27 mouse cellular contexts compared by ENCODE assay signal in genomic region chr2:139821589-139822378, GRCm38 (mm10).
A peak's percentile ranks its signal among the peaks of the same experiment; 100 is the strongest.
DNase-seq lines count a peak whose midpoint lies in the region; ATAC-seq and TF ChIP-seq lines count a peak whose summit lies in the region.
"Had no signal": no experiment of that assay in that cellular context is flagged by ENCODE, and none has a peak within 500 bp of the region (broad histone marks: within the 10 kb centered on the region; RNA-seq: fewer than 3 reads in every experiment).

No protein-coding gene starts in this region.

- H3K27me3 ChIP-seq in kidney, postnatal 0 days (ENCODE audit: insufficient read depth, low read length) = no peaks in the 10 kb centered on the region
- no peaks in the 10 kb centered on the region for H3K27me3 ChIP-seq in intestine, embryonic 14.5 days (replicated peaks; ENCODE audit: control insufficient read depth, insufficient read depth, low read length)
- H3K27me3 ChIP-seq in intestine, embryonic 16.5 days (replicated peaks; ENCODE audit: control insufficient read depth, insufficient read depth, low read length) = no peaks in the 10 kb centered on the region
- H3K27me3 ChIP-seq in stomach, embryonic 15.5 days (replicated peaks) = no peaks in the 10 kb centered on the region
- H3K27me3 ChIP-seq in heart, embryonic 11.5 days (ENCODE audit: control insufficient read depth, insufficient read depth, low read length) = no peaks in the 10 kb centered on the region
- H3K27me3 ChIP-seq: embryonic facial prominence, embryonic 15.5 days; forebrain, embryonic 13.5 days; heart, embryonic 15.5 days; liver, embryonic 12.5 days; midbrain, embryonic 15.5 days; neural tube, embryonic 15.5 days had no signal

- no peaks in the 10 kb centered on the region for H3K36me3 ChIP-seq in kidney, postnatal 0 days (ENCODE audit: insufficient read depth, low read length)
- no peaks in the 10 kb centered on the region for H3K36me3 ChIP-seq in intestine, embryonic 14.5 days (ENCODE audit: control insufficient read depth, insufficient read depth, low read length)
- H3K36me3 ChIP-seq in intestine, embryonic 16.5 days (ENCODE audit: control insufficient read depth, insufficient read depth, low read length) = no peaks in the 10 kb centered on the region
- no peaks in the 10 kb centered on the region for H3K36me3 ChIP-seq in stomach, embryonic 15.5 days
- H3K36me3 ChIP-seq in heart, embryonic 11.5 days (ENCODE audit: control insufficient read depth, insufficient read depth, low read length) = no peaks in the 10 kb centered on the region
- H3K36me3 ChIP-seq: embryonic facial prominence, embryonic 10.5 days; embryonic facial prominence, embryonic 15.5 days; heart, embryonic 15.5 days; liver, embryonic 12.5 days; midbrain, embryonic 10.5 days; midbrain, embryonic 15.5 days; neural tube, embryonic 15.5 days had no signal

- H3K27ac ChIP-seq in kidney, postnatal 0 days = no peak overlapping the region
- 0 out of 2 replicates have a peak overlapping the region, but pooled peaks have one; percentile 17 for H3K27ac ChIP-seq in intestine, embryonic 14.5 days (ENCODE audit: low read depth)
- peak overlapping the region; percentile 46; the same call in 1 of the 2 replicates for H3K27ac ChIP-seq in intestine, embryonic 16.5 days (ENCODE audit: low read length)
- peak overlapping the region; percentile 51; the same call in 1 of the 2 replicates for H3K27ac ChIP-seq in stomach, embryonic 15.5 days
- H3K27ac ChIP-seq in heart, embryonic 11.5 days (ENCODE audit: low read depth, low read length) = no peak overlapping the region
- H3K27ac ChIP-seq: embryonic facial prominence, embryonic 10.5 days; embryonic facial prominence, embryonic 15.5 days; forebrain, embryonic 13.5 days; heart, embryonic 15.5 days; liver, embryonic 12.5 days; midbrain, embryonic 10.5 days; midbrain, embryonic 15.5 days; neural tube, embryonic 15.5 days had no signal

- no peak for ATAC-seq in kidney, postnatal 0 days (replicated peaks; ENCODE audit: low FRiP score, low read depth)
- peak; percentile 77 for ATAC-seq in intestine, embryonic 14.5 days (replicated peaks; ENCODE audit: low FRiP score, low TSS enrichment, low read depth)
- ATAC-seq in intestine, embryonic 16.5 days = peak; percentile 94
- peak; percentile 74 for ATAC-seq in stomach, embryonic 15.5 days (ENCODE audit: insufficient read depth, low FRiP score, low read depth)
- no peak for ATAC-seq in heart, embryonic 11.5 days (replicated peaks; ENCODE audit: insufficient number of reproducible peaks, low FRiP score, low TSS enrichment)
- ATAC-seq: forebrain, embryonic 13.5 days; hindbrain, embryonic 16.5 days; liver, embryonic 12.5 days; liver, postnatal 0 days; midbrain, embryonic 15.5 days had no signal

- no peaks in the 10 kb centered on the region for H3K9me3 ChIP-seq in kidney, postnatal 0 days (replicated peaks; ENCODE audit: low read length)
- H3K9me3 ChIP-seq in intestine, embryonic 14.5 days (ENCODE audit: control insufficient read depth, low read length) = no peaks in the 10 kb centered on the region
- H3K9me3 ChIP-seq in intestine, embryonic 16.5 days (ENCODE audit: control insufficient read depth, low read length) = no peaks in the 10 kb centered on the region
- no peaks in the 10 kb centered on the region for H3K9me3 ChIP-seq in stomach, embryonic 15.5 days
- no peaks in the 10 kb centered on the region for H3K9me3 ChIP-seq in heart, embryonic 11.5 days (replicated peaks; ENCODE audit: control insufficient read depth, low read length)
- H3K9me3 ChIP-seq: embryonic facial prominence, embryonic 10.5 days; embryonic facial prominence, embryonic 15.5 days; forebrain, embryonic 13.5 days; heart, embryonic 15.5 days; liver, embryonic 12.5 days; midbrain, embryonic 10.5 days; midbrain, embryonic 15.5 days; neural tube, embryonic 15.5 days had no signal

- peak; percentile 47 for DNase-seq in kidney, postnatal 0 days (ENCODE audit: low spot score)
- no peak for DNase-seq in kidney, adult 8-10 months
- DNase-seq in intestine, embryonic 14.5 days (ENCODE audit: low spot score) = no peak
- no peak for DNase-seq in urinary bladder, postnatal 25 days (ENCODE audit: low spot score)
- DNase-seq: adrenal gland, postnatal 25 days; cerebellum, adult 2 months; cerebellum, postnatal 14 days; gastrocnemius, postnatal 10 days; kidney, adult 11 months; kidney, postnatal 4 days; layer of hippocampus, postnatal 36 days; left cerebral cortex, postnatal 4 days; liver, postnatal 0 days; retina, postnatal 1 day; right cerebral cortex, postnatal 14 days had no signal

- no peak overlapping the region for H3K4me3 ChIP-seq in kidney, postnatal 0 days (replicated peaks; ENCODE audit: low read depth, low read length)
- H3K4me3 ChIP-seq in intestine, embryonic 14.5 days (ENCODE audit: low read depth, low read length) = no peak overlapping the region
- H3K4me3 ChIP-seq in intestine, embryonic 16.5 days (ENCODE audit: low read length) = no peak overlapping the region
- H3K4me3 ChIP-seq in stomach, embryonic 15.5 days (replicated peaks) = no peak overlapping the region
- H3K4me3 ChIP-seq in heart, embryonic 11.5 days (ENCODE audit: low read depth, low read length) = no peak overlapping the region
- H3K4me3 ChIP-seq: embryonic facial prominence, embryonic 10.5 days; embryonic facial prominence, embryonic 15.5 days; forebrain, embryonic 13.5 days; heart, embryonic 15.5 days; liver, embryonic 12.5 days; midbrain, embryonic 10.5 days; midbrain, embryonic 15.5 days; neural tube, embryonic 15.5 days had no signal

- no peaks in the 10 kb centered on the region for H3K4me1 ChIP-seq in kidney, postnatal 0 days (replicated peaks; ENCODE audit: insufficient read depth, low read length)
- H3K4me1 ChIP-seq in intestine, embryonic 14.5 days (replicated peaks; ENCODE audit: control insufficient read depth, insufficient read depth, low read length) = peaks cover 11% of the 10 kb centered on the region
- H3K4me1 ChIP-seq in intestine, embryonic 16.5 days (ENCODE audit: control insufficient read depth, insufficient read depth, low read length) = peaks cover 8% of the 10 kb centered on the region; the same call in 1 of the 2 replicates
- 0 out of 2 replicates have a peak, but pooled peaks cover 3% of the 10 kb centered on the region for H3K4me1 ChIP-seq in stomach, embryonic 15.5 days
- no peaks in the 10 kb centered on the region for H3K4me1 ChIP-seq in heart, embryonic 11.5 days (ENCODE audit: control insufficient read depth, insufficient read depth, low read length)
- H3K4me1 ChIP-seq: forebrain, embryonic 13.5 days; heart, embryonic 15.5 days; liver, embryonic 12.5 days; midbrain, embryonic 10.5 days; midbrain, embryonic 15.5 days; neural tube, embryonic 15.5 days had no signal

- H3K4me2 ChIP-seq in kidney, postnatal 0 days (ENCODE audit: low read length) = no peak overlapping the region
- no peak overlapping the region for H3K4me2 ChIP-seq in intestine, embryonic 14.5 days (ENCODE audit: low read length)
- H3K4me2 ChIP-seq in intestine, embryonic 16.5 days (ENCODE audit: low read depth, low read length) = no peak overlapping the region
- H3K4me2 ChIP-seq in stomach, embryonic 15.5 days = no peak overlapping the region
- no peak overlapping the region for H3K4me2 ChIP-seq in heart, embryonic 11.5 days
- H3K4me2 ChIP-seq: embryonic facial prominence, embryonic 15.5 days; forebrain, embryonic 13.5 days; heart, embryonic 15.5 days; liver, embryonic 12.5 days; midbrain, embryonic 15.5 days; neural tube, embryonic 15.5 days had no signal

- no peak overlapping the region for H3K9ac ChIP-seq in kidney, postnatal 0 days (ENCODE audit: low read depth, low read length)
- no peak overlapping the region for H3K9ac ChIP-seq in intestine, embryonic 14.5 days (ENCODE audit: low read length)
- H3K9ac ChIP-seq in intestine, embryonic 16.5 days (ENCODE audit: low read depth, low read length) = no peak overlapping the region
- H3K9ac ChIP-seq in stomach, embryonic 15.5 days = no peak overlapping the region
- no peak overlapping the region for H3K9ac ChIP-seq in heart, embryonic 11.5 days (ENCODE audit: low read depth, low read length)
- H3K9ac ChIP-seq: embryonic facial prominence, embryonic 15.5 days; forebrain, embryonic 13.5 days; heart, embryonic 15.5 days; liver, embryonic 12.5 days; liver, postnatal 0 days; midbrain, embryonic 15.5 days; neural tube, embryonic 15.5 days had no signal

- WGBS in kidney, postnatal 0 days = 29% methylated on average over 8 of the region's 8 CpGs
- WGBS in intestine, embryonic 14.5 days = 27% methylated on average over 8 of the region's 8 CpGs
- WGBS in intestine, embryonic 16.5 days = 34% methylated on average over 8 of the region's 8 CpGs
- WGBS in stomach, embryonic 15.5 days = 27% methylated on average over 8 of the region's 8 CpGs
- WGBS in heart, embryonic 11.5 days (ENCODE audit: insufficient replicate concordance) = 73% methylated on average over 8 of the region's 8 CpGs

- TF ChIP-seq CTCF in kidney, postnatal 0 days (IDR thresholded peaks at IDR 0.05; ENCODE audit: low read depth) = no peak

Comparison
In these comparisons a context has a peak if more than half of its experiments do, and no peak if none do; other contexts are left out.
1. ATAC-seq: peak in intestine, embryonic 14.5 days (single experiment), intestine, embryonic 16.5 days (single experiment) and stomach, embryonic 15.5 days (single experiment); none in kidney, postnatal 0 days (single experiment) and heart, embryonic 11.5 days (single experiment).
2. H3K27ac ChIP-seq: peak in intestine, embryonic 14.5 days (single experiment), intestine, embryonic 16.5 days (single experiment) and stomach, embryonic 15.5 days (single experiment); none in kidney, postnatal 0 days (single experiment) and heart, embryonic 11.5 days (single experiment).